Comparison of ENCODE assay signal across 24 mouse cellular contexts in the genomic region with DNA sequence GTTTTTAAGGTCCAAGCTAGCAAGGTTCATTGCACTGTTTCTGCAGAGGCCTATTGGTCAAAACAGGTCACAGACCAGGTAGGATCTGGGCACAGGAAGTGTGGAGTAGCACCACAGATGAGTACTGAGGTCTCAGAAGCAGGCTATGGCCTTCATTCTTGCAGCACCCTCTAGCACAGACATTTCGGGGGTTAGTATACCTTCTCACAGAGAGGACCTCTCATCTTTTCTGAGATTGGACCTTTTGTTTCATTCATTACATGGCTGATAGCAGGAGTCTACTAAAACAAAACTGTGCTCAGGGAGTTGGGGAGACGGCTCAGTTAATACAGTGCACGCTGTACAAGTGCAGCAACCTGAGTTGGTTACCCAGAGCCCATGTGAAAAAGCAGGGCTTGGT. TPM values are rescaled to one million over a fixed set of nuclear protein-coding genes. Genes with fewer than 3 reads are reported as not detected.
A peak's percentile ranks its signal among the peaks of the same experiment; 100 is the strongest.
DNase-seq lines count a peak whose midpoint lies in the region; ATAC-seq and TF ChIP-seq lines count a peak whose summit lies in the region.
"Had no signal": no experiment of that assay in that cellular context is flagged by ENCODE, and none has a peak within 500 bp of the region (broad histone marks: within the 10 kb centered on the region; RNA-seq: fewer than 3 reads in every experiment).

No protein-coding gene starts in this region.

- no peak overlapping the region for H3K9ac ChIP-seq in heart, embryonic 12.5 days
- H3K9ac ChIP-seq: embryonic facial prominence, embryonic 12.5 days; forebrain, embryonic 13.5 days; forebrain, embryonic 15.5 days; forebrain, postnatal 0 days had no signal

- H3K27me3 ChIP-seq in megakaryocyte, embryonic 14.5 days (replicated peaks) = no peaks in the 10 kb centered on the region
- H3K27me3 ChIP-seq in thymus, adult 2 months (ENCODE audit: control insufficient read depth, insufficient read depth, low read length) = no peaks in the 10 kb centered on the region
- H3K27me3 ChIP-seq in heart, embryonic 12.5 days (replicated peaks) = no peaks in the 10 kb centered on the region
- H3K27me3 ChIP-seq: CH12.LX; embryonic facial prominence, embryonic 12.5 days; forebrain, embryonic 15.5 days had no signal

- H3K36me3 ChIP-seq in megakaryocyte, embryonic 14.5 days (replicated peaks; ENCODE audit: low read length) = peaks cover 80% of the 10 kb centered on the region
- H3K36me3 ChIP-seq in thymus, adult 2 months (ENCODE audit: control insufficient read depth, insufficient read depth, low read length) = no peaks in the 10 kb centered on the region
- H3K36me3 ChIP-seq in heart, embryonic 12.5 days = no peaks in the 10 kb centered on the region
- H3K36me3 ChIP-seq: embryonic facial prominence, embryonic 10.5 days; embryonic facial prominence, embryonic 12.5 days; forebrain, embryonic 15.5 days; G1E had no signal

- no peak for TF ChIP-seq CTCF in thymus, adult 2 months (IDR thresholded peaks at IDR 0.05; ENCODE audit: borderline replicate concordance, control insufficient read depth, extremely low read depth, insufficient read depth, low read length, poor library complexity)

- WGBS in thymus, adult 2 months = 83% methylated on average over 3 of the region's 3 CpGs
- WGBS in heart, embryonic 12.5 days = 83% methylated on average over 3 of the region's 3 CpGs

- no peak for TF ChIP-seq POLR2A in thymus, adult 2 months (IDR thresholded peaks at IDR 0.05; ENCODE audit: control insufficient read depth, extremely low read depth, insufficient read depth, low read length, poor library complexity)

- ATAC-seq in megakaryocyte, adult 5-6 weeks (ENCODE audit: poor library complexity, severe bottlenecking) = no peak
- ATAC-seq in common myeloid progenitor, adult 5-6 weeks (replicated peaks; ENCODE audit: low read depth, poor library complexity, severe bottlenecking) = 0 out of 2 replicates have a peak, but pooled peaks have one; percentile 3
- no peak for ATAC-seq in heart, embryonic 12.5 days (ENCODE audit: insufficient number of reproducible peaks, low FRiP score)
- ATAC-seq: forebrain, embryonic 13.5 days; forebrain, embryonic 15.5 days; forebrain, postnatal 0 days; Patski had no signal

- no peaks in the 10 kb centered on the region for H3K9me3 ChIP-seq in megakaryocyte, embryonic 14.5 days
- H3K9me3 ChIP-seq in heart, embryonic 12.5 days (replicated peaks) = no peaks in the 10 kb centered on the region
- H3K9me3 ChIP-seq: embryonic facial prominence, embryonic 10.5 days; embryonic facial prominence, embryonic 12.5 days; forebrain, embryonic 13.5 days; forebrain, embryonic 15.5 days; G1E had no signal

- no peak overlapping the region for H3K4me2 ChIP-seq in heart, embryonic 12.5 days
- H3K4me2 ChIP-seq: embryonic facial prominence, embryonic 12.5 days; forebrain, embryonic 13.5 days; forebrain, embryonic 15.5 days had no signal

- peak overlapping the region; percentile 73 for H3K27ac ChIP-seq in thymus, adult 2 months (ENCODE audit: control insufficient read depth, insufficient read depth, low read length)
- no peak overlapping the region for H3K27ac ChIP-seq in heart, embryonic 12.5 days (ENCODE audit: poor library complexity, severe bottlenecking)
- H3K27ac ChIP-seq: embryonic facial prominence, embryonic 10.5 days; embryonic facial prominence, embryonic 12.5 days; forebrain, embryonic 13.5 days; forebrain, embryonic 15.5 days had no signal

- no peak for DNase-seq in thymus, adult 2 months
- DNase-seq in thymus, postnatal 36 days = no peak
- DNase-seq in naive thymus-derived CD4-positive, alpha-beta T cell, adult 2 months (ENCODE audit: low read depth) = peak; percentile 54
- DNase-seq in frontal cortex, adult 2 months (ENCODE audit: extremely low spot score in 1 of 2, low spot score in 1 of 2) = no peak
- DNase-seq: adrenal gland, adult 8-10 months; adrenal gland, postnatal 14 days; adrenal gland, postnatal 36 days; cerebellum, adult 11-12 months; cerebellum, adult 2 months; cerebellum, adult 9-10 months; cerebellum, postnatal 10 days; cerebellum, postnatal 36 days; forebrain, postnatal 0 days had no signal

- peak overlapping the region; percentile 87 for H3K4me3 ChIP-seq in megakaryocyte, embryonic 14.5 days (replicated peaks)
- H3K4me3 ChIP-seq in thymus, adult 2 months (ENCODE audit: control insufficient read depth, insufficient read depth, low read length) = no peak overlapping the region
- no peak overlapping the region for H3K4me3 ChIP-seq in heart, embryonic 12.5 days
- H3K4me3 ChIP-seq: embryonic facial prominence, embryonic 10.5 days; embryonic facial prominence, embryonic 12.5 days; forebrain, embryonic 13.5 days; forebrain, embryonic 15.5 days had no signal

- peaks cover 95% of the 10 kb centered on the region for H3K4me1 ChIP-seq in megakaryocyte, embryonic 14.5 days
- H3K4me1 ChIP-seq in thymus, adult 2 months (replicated peaks; ENCODE audit: control insufficient read depth, insufficient read depth, low read length) = peaks cover 36% of the 10 kb centered on the region
- no peaks in the 10 kb centered on the region for H3K4me1 ChIP-seq in heart, embryonic 12.5 days (replicated peaks)
- H3K4me1 ChIP-seq: embryonic facial prominence, embryonic 10.5 days; embryonic facial prominence, embryonic 12.5 days; forebrain, embryonic 13.5 days; forebrain, embryonic 15.5 days had no signal

RNA-seq across cellular contexts. Expression of a gene that starts 14.7 kb away (rescaled TPM):
- polyA plus RNA-seq in megakaryocyte, embryonic 14.5 days (2012; ENCODE audit: insufficient read depth, low replicate concordance) = 11.0 and 22.0 TPM in 2 replicates
- total RNA-seq in megakaryocyte, adult 5-6 weeks (2015) = 3.2 and 4.3 TPM in 2 replicates
- 3.5 and 3.9 TPM in 2 replicates for total RNA-seq in megakaryocyte, adult 5-6 weeks (2017)
- polyA plus RNA-seq in thymus, adult 2 months (2012; rRNA removed) = 48.4 and 48.5 TPM in 2 replicates
- total RNA-seq in common myeloid progenitor, adult 5-6 weeks (2017) = 10.1 and 16.0 TPM in 2 replicates
- 6.9 and 7.3 TPM in 2 replicates for polyA plus RNA-seq in frontal cortex, adult 2 months (2012; rRNA removed)
- 1.1 and 1.5 TPM in 2 replicates for polyA plus RNA-seq in heart, embryonic 12.5 days (2016; fragmentation: Nextera tagmentation; extraction: Ambion mirVana)
- total RNA-seq: CH12.LX had no signal
- polyA plus RNA-seq: G1E had no signal
